Mouse (Mus musculus): ENCODE results near the gene Tmem230.
"Not testable (repeated sequence)": the region's sequence is repeated elsewhere in the genome, so short reads cannot be mapped to it uniquely, and the experiment has no call there.

Tmem230 gene

GRCm38 (mm10) chr2:132247539-132248313, at the start of gene Tmem230:
Gene Tmem230, minus strand, starts transcription at chr2:132247807.
- in situ Hi-C loops (cut with MboI, MseI): loop anchor here (10.0 kb wide), 1 partner anchor 1073 kb away; no protein-coding TSS in a partner anchor

GRCm38 (mm10) chr2:132293694-132294450, 46.3 kb upstream of the Tmem230 start:
- in situ Hi-C loops (cut with MboI, MseI): no loop called here

- in situ Hi-C loops (cut with MboI, MseI): no loop called here
Observed at GRCm38 (mm10) chr2:132292083-132292482, 44.5 kb upstream of the Tmem230 start.

- in situ Hi-C loops (cut with MboI, MseI): no loop called here
Observed at GRCm38 (mm10) chr2:132291265-132291664, 43.7 kb upstream of the Tmem230 start.

- in situ Hi-C loops (cut with MboI, MseI): no loop called here
Observed at GRCm38 (mm10) chr2:132290808-132291207, 43.2 kb upstream of the Tmem230 start.

GRCm38 (mm10) chr2:132289213-132289612, 41.6 kb upstream of the Tmem230 start:
- in situ Hi-C loops (cut with MboI, MseI): not testable (repeated sequence)

GRCm38 (mm10) chr2:132286376-132287076, 38.9 kb upstream of the Tmem230 start:
- in situ Hi-C loops (cut with MboI, MseI): no loop called here

- in situ Hi-C loops (cut with MboI, MseI): not testable (repeated sequence)
Observed at GRCm38 (mm10) chr2:132285722-132286121, 38.1 kb upstream of the Tmem230 start.

GRCm38 (mm10) chr2:132284492-132285139, 37.0 kb upstream of the Tmem230 start:
- in situ Hi-C loops (cut with MboI, MseI): no loop called here

GRCm38 (mm10) chr2:132283236-132284070, 35.8 kb upstream of the Tmem230 start:
- in situ Hi-C loops (cut with MboI, MseI): no loop called here

- in situ Hi-C loops (cut with MboI, MseI): no loop called here
Observed at GRCm38 (mm10) chr2:132282453-132283174, 35.0 kb upstream of the Tmem230 start.

GRCm38 (mm10) chr2:132281560-132282452, 34.2 kb upstream of the Tmem230 start:
- in situ Hi-C loops (cut with MboI, MseI): no loop called here

- in situ Hi-C loops (cut with MboI, MseI): no loop called here
Observed at GRCm38 (mm10) chr2:132280518-132281120, 33.0 kb upstream of the Tmem230 start.

- in situ Hi-C loops (cut with MboI, MseI): no loop called here
Observed at GRCm38 (mm10) chr2:132279978-132280377, 32.4 kb upstream of the Tmem230 start.

- in situ Hi-C loops (cut with MboI, MseI): no loop called here
Observed at GRCm38 (mm10) chr2:132279336-132279882, 31.8 kb upstream of the Tmem230 start.

GRCm38 (mm10) chr2:132278273-132278853, 30.8 kb upstream of the Tmem230 start:
- in situ Hi-C loops (cut with MboI, MseI): no loop called here

GRCm38 (mm10) chr2:132276249-132276648, 28.6 kb upstream of the Tmem230 start:
- in situ Hi-C loops (cut with MboI, MseI): no loop called here

- in situ Hi-C loops (cut with MboI, MseI): no loop called here
Observed at GRCm38 (mm10) chr2:132275527-132275926, 27.9 kb upstream of the Tmem230 start.
